Mouse (Mus musculus) embryonic fibroblast, embryonic 13.5 days (primary cell): ENCODE measurements around the gene Gfod2. TPM values are rescaled to one million over a fixed set of nuclear protein-coding genes. Genes with fewer than 3 reads are reported as not detected.

Source experiments
- H3K27ac ChIP-seq: 2 replicates; pipeline ENCODE4 v1.5.1; 2012; ENCODE audit warnings: low read length, control low read depth, inconsistent platforms; ENCODE audit not compliant: insufficient read depth
- H3K4me1 ChIP-seq: 2 replicates; pipeline ENCODE4 v1.6.1; 2011; ENCODE audit warnings: low read length; ENCODE audit not compliant: control insufficient read depth, insufficient read depth
- H3K4me3 ChIP-seq: 2 replicates; pipeline ENCODE4 v1.5.1; 2011; ENCODE audit warnings: mild to moderate bottlenecking, control low read depth, low read length; ENCODE audit not compliant: insufficient read depth
- CTCF ChIP-seq: IDR thresholded peaks from 2 replicates; pipeline ENCODE4 v1.5.1; 2011; ENCODE audit warnings: mild to moderate bottlenecking, control low read depth, low read length, moderate library complexity, borderline replicate concordance; ENCODE audit not compliant: insufficient read depth
- POLR2A ChIP-seq: IDR thresholded peaks from 2 replicates; pipeline ENCODE4 v1.6.1; 2011; ENCODE audit warnings: low read depth, mild to moderate bottlenecking, control low read depth, low read length, moderate library complexity
- polyA plus RNA-seq: library from polyadenylated mRNA; stranded (reverse); fragments of >200 nt; gene quantifications from 2 replicates; pipeline ENCODE4 v1.2.4, GENCODE M21; 2011; ENCODE audit warnings: low read depth; ENCODE audit not compliant: missing spikeins, insufficient read length

The Gfod2 gene
- polyA plus RNA-seq, 1 experiment: 5.6 TPM

GRCm38 (mm10) chr8:105706426-105706825 lies 52.0 kb downstream of the Gfod2 start:
- H3K4me1 ChIP-seq: 0 out of 2 replicates have a peak, but pooled peaks cover 2% of the 10 kb centered on the region
- TF ChIP-seq CTCF (no peak), POLR2A (no peak)
- H3K4me3 ChIP-seq: no peak overlapping the region
- H3K27ac ChIP-seq: no peak overlapping the region

- Histone ChIP-seq H3K27ac (no peak overlapping the region), H3K4me3 (no peak overlapping the region), H3K4me1 (peaks cover 2% of the 10 kb centered on the region; the same call in 1 of the 2 replicates)
- TF ChIP-seq POLR2A: no peak
- TF ChIP-seq CTCF: no peak
Measured at GRCm38 (mm10) chr8:105704955-105705354, 53.5 kb downstream of the Gfod2 start.

GRCm38 (mm10) chr8:105704146-105704812 lies 54.2 kb downstream of the Gfod2 start:
- no peak overlapping the region for H3K4me3 ChIP-seq
- H3K4me1 ChIP-seq: peaks cover 2% of the 10 kb centered on the region; the same call in 1 of the 2 replicates
- TF ChIP-seq CTCF: no peak
- no peak for TF ChIP-seq POLR2A
- no peak overlapping the region for H3K27ac ChIP-seq

- no peak overlapping the region for H3K4me3 ChIP-seq
- H3K27ac ChIP-seq: no peak overlapping the region
- no peak for TF ChIP-seq CTCF
- no peak for TF ChIP-seq POLR2A
- peaks cover 2% of the 10 kb centered on the region; the same call in 1 of the 2 replicates for H3K4me1 ChIP-seq
Measured at GRCm38 (mm10) chr8:105702731-105703415, 55.6 kb downstream of the Gfod2 start.

GRCm38 (mm10) chr8:105702001-105702401 lies 56.5 kb downstream of the Gfod2 start:
- Histone ChIP-seq H3K27ac (no peak overlapping the region), H3K4me1 (peaks cover 2% of the 10 kb centered on the region; the same call in 1 of the 2 replicates), H3K4me3 (peak overlapping the region; percentile 50)
- TF ChIP-seq CTCF (no peak), POLR2A (no peak)

- Histone ChIP-seq H3K4me3 (peak within 1 kb of the TSS; percentile 68), H3K4me1 (peaks cover 2% of the 10 kb centered on the region; the same call in 1 of the 2 replicates), H3K27ac (peak within 1 kb of the TSS; percentile 92)
- TF ChIP-seq CTCF (no peak), POLR2A (peak; percentile 70; the same call in 1 of the 2 replicates)
Measured at GRCm38 (mm10) chr8:105700966-105701824, 57.3 kb downstream of the Gfod2 start, which contains the start of the genes Acd and Pard6a. Gene Acd, minus strand, starts transcription at chr8:105701102. Gene Pard6a, plus strand, starts transcription at chr8:105701148.

- no peak for TF ChIP-seq POLR2A
- Histone ChIP-seq H3K27ac (no peak overlapping the region), H3K4me1 (peaks cover 2% of the 10 kb centered on the region; the same call in 1 of the 2 replicates), H3K4me3 (peak overlapping the region; percentile 68)
Measured at GRCm38 (mm10) chr8:105700566-105700965, 57.9 kb downstream of the Gfod2 start.

GRCm38 (mm10) chr8:105699488-105700215 lies 58.8 kb downstream of the Gfod2 start:
- Histone ChIP-seq H3K4me1 (peaks cover 2% of the 10 kb centered on the region; the same call in 1 of the 2 replicates), H3K4me3 (peak overlapping the region; percentile 68; the same call in 1 of the 2 replicates), H3K27ac (no peak overlapping the region)
- TF ChIP-seq CTCF (no peak), POLR2A (no peak)

- Histone ChIP-seq H3K4me3 (no peak overlapping the region), H3K4me1 (peaks cover 2% of the 10 kb centered on the region; the same call in 1 of the 2 replicates), H3K27ac (no peak overlapping the region)
- TF ChIP-seq POLR2A: no peak
- TF ChIP-seq CTCF: no peak
Measured at GRCm38 (mm10) chr8:105698734-105699133, 59.7 kb downstream of the Gfod2 start.
